Mouse (Mus musculus) hindbrain, embryonic 13.5 days (tissue): Measurements from ENCODE around the gene Catsper2. TPM values are rescaled to one million over a fixed set of nuclear protein-coding genes. Genes with fewer than 3 reads are reported as not detected.

Experiments
- ATAC-seq: fragments of 200-750 bp; cut with Nextera tagmentation; 2 replicates; pipeline ENCODE4 v1.8.0; 2017; ENCODE audit warnings: moderate TSS enrichment; ENCODE audit not compliant: low FRiP score
- H3K27ac ChIP-seq: fragments of 300-500 bp; sonication (generic); 2 replicates; pipeline ENCODE4 v1.5.1; 2015; ENCODE audit warnings: inconsistent platforms, mild to moderate bottlenecking, moderate library complexity
- H3K27me3 ChIP-seq: fragments of 300-500 bp; sonication (generic); 2 replicates; pipeline ENCODE4 v1.6.1; 2015; ENCODE audit warnings: mild to moderate bottlenecking, inconsistent platforms
- H3K36me3 ChIP-seq: fragments of 300-500 bp; sonication (generic); 2 replicates; pipeline ENCODE4 v1.6.1; 2015; ENCODE audit warnings: mild to moderate bottlenecking, inconsistent platforms
- H3K4me1 ChIP-seq: fragments of 300-500 bp; sonication (generic); replicated peaks from 2 replicates; pipeline ENCODE4 v1.6.1; 2015; ENCODE audit warnings: inconsistent platforms
- H3K4me2 ChIP-seq: fragments of 300-500 bp; sonication (generic); 2 replicates; pipeline ENCODE4 v1.6.1; 2015; ENCODE audit warnings: inconsistent platforms, mild to moderate bottlenecking, moderate library complexity
- H3K4me3 ChIP-seq: fragments of 300-500 bp; sonication (generic); 2 replicates; pipeline ENCODE4 v1.5.1; 2015; ENCODE audit warnings: mild to moderate bottlenecking, inconsistent platforms
- H3K9ac ChIP-seq: fragments of 300-500 bp; sonication (generic); 2 replicates; pipeline ENCODE4 v1.6.1; 2015; ENCODE audit warnings: mild to moderate bottlenecking, inconsistent platforms
- H3K9me3 ChIP-seq: fragments of 300-500 bp; sonication (generic); 2 replicates; pipeline ENCODE4 v1.6.1; 2016; ENCODE audit warnings: inconsistent platforms
- WGBS: fragments of 180-500 bp; shearing (Covaris S2); methylation state at CpG from one replicate; pipeline ENCODE4 v1.1.7; 2015; 5-methylcytosine and 5-hydroxymethylcytosine counted together
- polyA plus RNA-seq: library from polyadenylated mRNA; unstranded; fragments of >200 nt; fragmentation: Nextera tagmentation; extraction: Ambion mirVana; gene quantifications from 2 replicates; pipeline ENCODE4 v1.2.1, GENCODE M21; 2015

Catsper2 gene
- polyA plus RNA-seq, 1 experiment from 2014 or later = 5.7 TPM

DNA sequence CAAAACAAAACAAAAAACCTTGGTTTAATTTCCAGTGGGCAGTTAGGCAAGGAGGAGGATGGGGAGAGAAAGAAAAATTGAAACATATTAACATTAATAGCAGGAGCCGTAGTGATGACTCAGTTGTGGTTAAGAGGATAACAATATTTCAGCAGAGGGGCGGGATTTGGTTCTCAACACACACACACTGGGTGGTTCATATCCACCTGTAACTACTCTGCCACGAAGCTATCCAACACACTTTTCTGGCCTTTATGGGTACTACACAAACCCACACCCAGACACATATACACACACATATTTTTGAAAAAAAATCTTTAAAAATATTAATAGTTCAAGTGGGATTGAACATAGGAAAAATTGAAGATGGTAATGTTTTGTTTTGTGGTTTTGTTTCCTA lies 33.4 kb upstream of the Catsper2 start:
- 93% methylated on average over 3 of the region's 3 CpGs for WGBS
- Histone ChIP-seq H3K9me3 (no peaks in the 10 kb centered on the region), H3K27me3 (peaks cover 13% of the 10 kb centered on the region)

DNA sequence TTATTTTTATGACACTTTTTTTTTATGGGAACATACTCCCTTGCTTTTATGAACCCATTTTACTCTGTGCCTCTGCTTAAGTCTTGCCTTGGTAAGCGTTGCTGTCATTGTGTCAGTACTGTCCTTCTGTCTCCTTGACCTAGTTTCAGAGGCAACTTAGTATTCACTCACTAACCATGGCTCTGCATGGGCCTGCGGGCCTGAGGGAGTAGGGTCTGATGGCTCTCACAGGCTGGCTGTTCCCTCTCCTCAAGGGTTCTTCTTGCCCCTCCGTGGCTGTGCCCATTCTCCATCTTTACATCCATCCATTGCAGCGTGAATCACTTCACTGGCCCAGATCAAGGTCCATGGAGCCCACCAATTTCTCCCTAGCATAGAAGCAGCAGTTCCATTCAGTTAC lies 32.9 kb upstream of the Catsper2 start:
- Histone ChIP-seq H3K9ac (no peak overlapping the region), H3K4me1 (peaks cover 35% of the 10 kb centered on the region), H3K36me3 (peaks cover 6% of the 10 kb centered on the region; the same call in 1 of the 2 replicates), H3K4me2 (no peak overlapping the region), H3K4me3 (no peak overlapping the region), H3K27me3 (peaks cover 18% of the 10 kb centered on the region), H3K27ac (no peak overlapping the region), H3K9me3 (no peaks in the 10 kb centered on the region)
- WGBS = 79% methylated on average over 4 of the region's 4 CpGs
- no peak for ATAC-seq

More for the DNA sequence above, 33.4 kb upstream of the Catsper2 start:
- H3K27ac ChIP-seq = no peak overlapping the region
- H3K4me2 ChIP-seq = no peak overlapping the region
- H3K4me3 ChIP-seq = no peak overlapping the region
- ATAC-seq = no peak
- peaks cover 7% of the 10 kb centered on the region; the same call in 1 of the 2 replicates for H3K36me3 ChIP-seq
- no peak overlapping the region for H3K9ac ChIP-seq
- H3K4me1 ChIP-seq = peaks cover 32% of the 10 kb centered on the region

GRCm38 (mm10) chr2:121445117-121445516 lies 31.5 kb upstream of the Catsper2 start:
- no peak overlapping the region for H3K4me2 ChIP-seq
- ATAC-seq = no peak
- no peak overlapping the region for H3K4me3 ChIP-seq
- peaks cover 22% of the 10 kb centered on the region for H3K4me1 ChIP-seq
- peaks cover 30% of the 10 kb centered on the region for H3K27me3 ChIP-seq
- H3K9me3 ChIP-seq = no peaks in the 10 kb centered on the region
- 89% methylated on average over 3 of the region's 3 CpGs for WGBS
- no peak overlapping the region for H3K27ac ChIP-seq
- peaks cover under 1% of the 10 kb centered on the region; the same call in 1 of the 2 replicates for H3K36me3 ChIP-seq
- no peak overlapping the region for H3K9ac ChIP-seq

GRCm38 (mm10) chr2:121444178-121444577 lies 30.6 kb upstream of the Catsper2 start, which contains the start of gene Ell3:
Gene Ell3 (minus strand): TSS chr2:121444278.
- Histone ChIP-seq H3K9ac (no peak within 1 kb of the TSS), H3K9me3 (no peaks in the 10 kb centered on the region), H3K27me3 (peaks cover 36% of the 10 kb centered on the region), H3K4me1 (peaks cover 20% of the 10 kb centered on the region), H3K4me2 (peak within 1 kb of the TSS; percentile 58; the same call in 1 of the 2 replicates), H3K4me3 (no peak within 1 kb of the TSS), H3K27ac (no peak within 1 kb of the TSS), H3K36me3 (peaks cover 10% of the 10 kb centered on the region)
- WGBS = 91% methylated on average over 1 of the region's 1 CpGs
- ATAC-seq = no peak

DNA sequence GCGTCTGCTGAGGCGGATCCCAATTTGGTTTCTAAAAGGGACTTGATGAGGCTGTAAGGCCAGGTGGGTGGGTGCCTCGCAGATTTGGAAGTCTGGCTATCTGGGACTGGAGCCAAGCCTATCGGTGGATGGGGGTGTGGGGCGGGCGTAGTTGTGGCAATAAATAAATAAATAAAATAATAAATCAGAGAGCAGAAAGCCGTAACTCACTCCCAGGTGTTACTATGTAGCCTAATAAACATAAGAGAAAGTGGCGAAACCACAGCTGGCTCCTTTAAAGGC lies 29.4 kb upstream of the Catsper2 start:
- no peak overlapping the region for H3K27ac ChIP-seq
- peaks cover 18% of the 10 kb centered on the region for H3K4me1 ChIP-seq
- ATAC-seq = no peak
- no peak overlapping the region for H3K4me3 ChIP-seq
- H3K36me3 ChIP-seq = peaks cover 21% of the 10 kb centered on the region
- no peak overlapping the region for H3K9ac ChIP-seq
- no peaks in the 10 kb centered on the region for H3K9me3 ChIP-seq
- 18% methylated on average over 8 of the region's 8 CpGs for WGBS
- peaks cover 36% of the 10 kb centered on the region for H3K27me3 ChIP-seq
- H3K4me2 ChIP-seq = peak overlapping the region; percentile 58

GRCm38 (mm10) chr2:121442259-121443067 lies 28.9 kb upstream of the Catsper2 start:
- Histone ChIP-seq H3K36me3 (peaks cover 26% of the 10 kb centered on the region), H3K27me3 (peaks cover 36% of the 10 kb centered on the region), H3K4me3 (peak overlapping the region; percentile 32), H3K4me2 (peak overlapping the region; percentile 58), H3K9me3 (no peaks in the 10 kb centered on the region), H3K4me1 (peaks cover 16% of the 10 kb centered on the region), H3K9ac (0 out of 2 replicates have a peak overlapping the region, but pooled peaks have one; percentile 29), H3K27ac (no peak overlapping the region)
- WGBS = 2% methylated on average over 30 of the region's 30 CpGs
- ATAC-seq = peak; percentile 52

DNA sequence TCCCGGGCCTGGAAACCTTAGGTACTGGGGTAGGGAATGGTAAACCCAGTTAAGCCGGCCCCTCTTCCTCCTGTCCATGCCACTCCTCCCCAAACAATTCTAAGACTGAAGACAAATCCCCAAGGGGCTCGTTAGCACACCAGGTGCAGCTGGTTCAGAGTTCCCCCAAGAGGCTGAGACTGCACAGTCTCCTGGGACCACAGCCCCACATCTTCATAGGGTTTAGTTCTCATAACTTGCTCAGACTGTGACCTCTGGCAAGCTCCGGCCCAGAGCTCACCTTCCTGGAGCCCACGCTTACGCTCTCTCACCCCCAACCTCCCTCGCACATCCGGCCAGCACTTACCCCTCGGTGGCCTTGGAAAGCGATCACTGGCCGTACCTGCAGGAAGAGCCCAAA lies 28.2 kb upstream of the Catsper2 start:
- Histone ChIP-seq H3K4me1 (peaks cover 16% of the 10 kb centered on the region), H3K4me3 (peak overlapping the region; percentile 32), H3K36me3 (peaks cover 33% of the 10 kb centered on the region), H3K9ac (0 out of 2 replicates have a peak overlapping the region, but pooled peaks have one; percentile 29), H3K9me3 (no peaks in the 10 kb centered on the region), H3K27me3 (peaks cover 36% of the 10 kb centered on the region), H3K4me2 (peak overlapping the region; percentile 58), H3K27ac (no peak overlapping the region)
- no peak for ATAC-seq
- WGBS = 11% methylated on average over 11 of the region's 11 CpGs

- 64% methylated on average over 5 of the region's 5 CpGs for WGBS
- ATAC-seq = no peak
These were observed 27.4 kb upstream of the Catsper2 start for GRCm38 (mm10) chr2:121440834-121441605.

DNA sequence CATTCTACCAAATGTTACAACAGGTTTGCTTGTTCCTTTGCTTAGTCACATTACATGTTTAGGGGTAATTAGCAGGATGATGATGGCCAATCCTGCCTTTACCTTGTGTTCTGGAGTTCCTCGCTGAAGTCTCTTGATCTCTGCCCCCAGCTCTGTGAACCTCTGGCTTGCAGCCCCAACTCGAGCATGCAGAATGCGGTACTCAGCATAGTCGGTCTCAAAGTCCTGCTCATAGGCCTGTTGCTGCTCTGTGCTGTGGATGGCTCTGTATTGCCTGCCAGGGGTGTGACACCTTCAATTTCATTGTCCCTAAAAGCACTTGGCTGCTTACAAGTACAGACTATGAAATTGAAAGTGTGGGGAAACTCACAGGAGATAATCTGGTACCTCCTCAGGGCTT lies 26.2 kb upstream of the Catsper2 start:
- Histone ChIP-seq H3K27me3 (peaks cover 36% of the 10 kb centered on the region), H3K4me1 (peaks cover 16% of the 10 kb centered on the region), H3K27ac (no peak overlapping the region), H3K9me3 (no peaks in the 10 kb centered on the region), H3K4me2 (no peak overlapping the region), H3K9ac (no peak overlapping the region), H3K4me3 (no peak overlapping the region), H3K36me3 (peaks cover 50% of the 10 kb centered on the region)
- 83% methylated on average over 4 of the region's 4 CpGs for WGBS
- no peak for ATAC-seq

More at GRCm38 (mm10) chr2:121440834-121441605, 27.4 kb upstream of the Catsper2 start:
- H3K4me3 ChIP-seq = no peak overlapping the region
- H3K4me2 ChIP-seq = no peak overlapping the region
- H3K4me1 ChIP-seq = peaks cover 16% of the 10 kb centered on the region
- no peak overlapping the region for H3K9ac ChIP-seq
- H3K27ac ChIP-seq = no peak overlapping the region
- peaks cover 36% of the 10 kb centered on the region for H3K27me3 ChIP-seq
- peaks cover 38% of the 10 kb centered on the region for H3K36me3 ChIP-seq
- H3K9me3 ChIP-seq = no peaks in the 10 kb centered on the region

GRCm38 (mm10) chr2:121434854-121435253 lies 21.3 kb upstream of the Catsper2 start:
- H3K9me3 ChIP-seq = no peaks in the 10 kb centered on the region
- no peak overlapping the region for H3K4me3 ChIP-seq
- H3K27ac ChIP-seq = no peak overlapping the region
- ATAC-seq = no peak
- H3K9ac ChIP-seq = no peak overlapping the region
- H3K4me1 ChIP-seq = no peaks in the 10 kb centered on the region
- H3K36me3 ChIP-seq = peaks cover 95% of the 10 kb centered on the region
- no peak overlapping the region for H3K4me2 ChIP-seq
- H3K27me3 ChIP-seq = 0 out of 2 replicates have a peak, but pooled peaks cover 3% of the 10 kb centered on the region
- 93% methylated on average over 1 of the region's 1 CpGs for WGBS

GRCm38 (mm10) chr2:121425890-121426289 lies 12.3 kb upstream of the Catsper2 start:
- 95% methylated on average over 2 of the region's 2 CpGs for WGBS
- Histone ChIP-seq H3K4me1 (no peaks in the 10 kb centered on the region), H3K4me3 (no peak overlapping the region), H3K4me2 (no peak overlapping the region), H3K27me3 (no peaks in the 10 kb centered on the region), H3K36me3 (peaks cover 85% of the 10 kb centered on the region), H3K27ac (no peak overlapping the region), H3K9ac (no peak overlapping the region), H3K9me3 (no peaks in the 10 kb centered on the region)
- no peak for ATAC-seq

GRCm38 (mm10) chr2:121423166-121423565 lies 9.6 kb upstream of the Catsper2 start:
- Histone ChIP-seq H3K4me2 (no peak overlapping the region), H3K9me3 (no peaks in the 10 kb centered on the region), H3K4me1 (peaks cover 7% of the 10 kb centered on the region), H3K36me3 (peaks cover 72% of the 10 kb centered on the region), H3K27ac (no peak overlapping the region), H3K27me3 (no peaks in the 10 kb centered on the region), H3K9ac (no peak overlapping the region), H3K4me3 (no peak overlapping the region)
- 93% methylated on average over 2 of the region's 2 CpGs for WGBS
- no peak for ATAC-seq
